Mouse (Mus musculus) ES-E14 (cell line): Measurements from ENCODE around the gene Mapk1.

Experiments
- CHD2 ChIP-seq: IDR thresholded peaks from 2 replicates; pipeline ENCODE4 v1.6.1; 2014; ENCODE audit warnings: mild to moderate bottlenecking, low read depth, low read length, inconsistent platforms
- ZC3H11A ChIP-seq: IDR thresholded peaks from 2 replicates; pipeline ENCODE4 v1.6.1; 2012; ENCODE audit warnings: low read depth, mild to moderate bottlenecking, inconsistent platforms, low read length, borderline replicate concordance

- no peak for TF ChIP-seq ZC3H11A
- no peak for TF ChIP-seq CHD2
Measured at GRCm38 (mm10) chr16:17018071-17018470, 34.9 kb downstream of the Mapk1 start.
